Mouse (Mus musculus) left cerebral cortex, postnatal 25 days (tissue): ENCODE measurements around the gene Gm42420. TPM values are rescaled to one million over a fixed set of nuclear protein-coding genes. Genes with fewer than 3 reads are reported as not detected.

Source experiments
- DNase-seq, 2 experiments: peaks; one replicate each; pipeline ENCODE4 v3.0.0; 2022; ENCODE audit warnings: low spot score in 2 of 2, mixed read lengths in 1 of 2
- intact Hi-C: fragments of 180-260 bp; cut with DNase I; formaldehyde crosslinking; loops from one replicate; pipeline ENCODE4 v1.15.1; 2025
- total RNA-seq, 2 experiments: library from RNA; stranded (reverse); gene quantifications; 2 replicates each; pipeline ENCODE4 v1.2.3; 2021

Gm42420 gene
- total RNA-seq: under 1 TPM in 1 of 2 experiments, not detected in 1; 0.80 TPM

GRCm38 (mm10) chr6:39585517-39585916, at the start of gene Gm42420:
TSS of gene Gm42420 (plus strand) at chr6:39585753.
- intact Hi-C loops: no loop called here
- no peak for DNase-seq

DNA sequence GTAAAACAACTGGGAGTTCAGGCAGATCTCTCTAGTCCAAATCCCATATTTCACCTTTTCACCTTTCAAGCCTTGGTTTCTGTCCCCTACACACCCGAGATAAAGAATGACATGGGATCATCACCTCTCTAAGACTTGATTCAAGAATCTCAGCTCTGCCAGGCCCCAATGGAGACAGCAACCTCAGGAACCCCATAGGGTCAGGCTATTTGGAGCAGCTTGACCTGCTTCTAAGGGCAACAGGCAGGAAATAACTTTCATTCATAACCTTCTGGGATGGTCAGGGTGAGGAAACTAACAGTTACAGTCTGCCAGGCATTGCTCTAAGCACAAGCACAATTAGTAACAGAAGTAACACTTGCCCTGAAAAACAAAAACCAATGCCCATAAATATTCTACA, 48.9 kb upstream of the Gm42420 start:
- DNase-seq: no peak
- intact Hi-C loops: no loop called here

- intact Hi-C loops: no loop called here
- no peak for DNase-seq
Observed at GRCm38 (mm10) chr6:39537276-39537675, 48.3 kb upstream of the Gm42420 start.

- intact Hi-C loops: no loop called here
- no peak for DNase-seq
Observed at GRCm38 (mm10) chr6:39538227-39538626, 47.3 kb upstream of the Gm42420 start.

GRCm38 (mm10) chr6:39539679-39540155, 45.8 kb upstream of the Gm42420 start:
- intact Hi-C loops: no loop called here
- DNase-seq: no peak

GRCm38 (mm10) chr6:39540563-39540962, 45.0 kb upstream of the Gm42420 start:
- DNase-seq: no peak
- intact Hi-C loops: no loop called here

GRCm38 (mm10) chr6:39542631-39543597, 42.6 kb upstream of the Gm42420 start:
- peak; percentile 45 to 59 for DNase-seq
- intact Hi-C loops: no loop called here

GRCm38 (mm10) chr6:39543769-39544420, 41.7 kb upstream of the Gm42420 start:
- intact Hi-C loops: no loop called here

DNA sequence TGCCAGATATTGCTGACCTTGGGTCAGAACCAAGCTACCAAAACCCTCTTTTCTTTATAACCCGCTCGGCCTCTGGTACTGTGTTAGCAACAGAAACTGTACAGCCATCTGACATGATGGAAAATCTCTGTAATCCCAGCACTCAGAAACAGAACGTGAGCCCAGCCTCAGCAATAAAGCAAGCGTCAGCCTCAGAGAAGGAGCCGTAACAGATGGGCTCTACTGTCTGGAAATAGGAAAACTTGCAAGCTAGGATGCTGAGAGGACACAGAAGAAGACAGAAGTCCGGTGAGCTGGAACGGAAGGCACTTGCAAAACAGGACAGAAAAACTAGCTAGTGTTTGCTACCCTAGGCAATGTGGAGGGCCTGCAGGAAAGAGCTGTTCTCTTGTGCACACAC, 40.1 kb upstream of the Gm42420 start:
- DNase-seq: peak in 1 of 2 experiments; percentile 35
- intact Hi-C loops: no loop called here

More at GRCm38 (mm10) chr6:39543769-39544420, 41.7 kb upstream of the Gm42420 start:
- no peak for DNase-seq

DNA sequence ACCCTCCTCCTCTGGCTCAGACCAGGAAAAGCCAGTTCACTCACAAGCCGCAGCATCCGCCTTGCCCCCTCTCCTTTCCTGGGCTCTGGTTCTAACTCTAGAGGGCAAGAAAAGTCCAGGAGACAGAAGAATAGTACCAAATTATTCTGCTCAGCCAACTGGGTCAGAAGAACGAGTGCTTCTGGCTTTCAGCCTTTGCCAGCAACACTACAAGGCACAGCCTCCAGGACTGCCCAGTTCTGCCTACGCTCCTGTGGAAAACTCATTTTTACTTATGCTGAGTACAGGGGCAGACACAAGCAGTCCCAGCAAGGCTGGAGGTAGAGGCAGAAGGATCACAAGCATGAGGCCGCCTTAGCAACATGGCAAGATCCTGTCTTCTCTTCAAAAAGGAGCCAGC, 37.5 kb upstream of the Gm42420 start:
- peak in 1 of 2 experiments; percentile 33 for DNase-seq
- intact Hi-C loops: no loop called here

GRCm38 (mm10) chr6:39551981-39552636, 33.4 kb upstream of the Gm42420 start:
- intact Hi-C loops: no loop called here

GRCm38 (mm10) chr6:39554888-39555647, 30.5 kb upstream of the Gm42420 start:
- no peak for DNase-seq
- intact Hi-C loops: loop anchor here (5.0 kb wide), 1 partner anchor 38 kb away; no protein-coding TSS in a partner anchor

More at GRCm38 (mm10) chr6:39551981-39552636, 33.4 kb upstream of the Gm42420 start:
- no peak for DNase-seq

DNA sequence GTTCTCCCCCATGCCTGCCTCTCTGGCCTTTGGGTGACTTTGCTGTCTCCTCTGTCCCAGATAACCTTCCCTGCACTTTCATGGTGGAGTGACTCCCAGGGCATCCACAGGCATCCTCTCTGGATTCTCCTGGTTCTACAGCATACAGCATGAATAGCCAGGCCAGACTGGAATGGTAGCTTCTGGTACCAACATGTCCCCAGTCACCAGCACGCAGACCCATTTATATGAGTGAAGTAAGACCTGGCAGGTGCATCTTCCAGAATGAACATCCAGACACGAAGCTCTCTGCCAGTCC, 30.0 kb upstream of the Gm42420 start:
- no peak for DNase-seq
- intact Hi-C loops: loop anchor here (5.0 kb wide), 1 partner anchor 38 kb away; no protein-coding TSS in a partner anchor

DNA sequence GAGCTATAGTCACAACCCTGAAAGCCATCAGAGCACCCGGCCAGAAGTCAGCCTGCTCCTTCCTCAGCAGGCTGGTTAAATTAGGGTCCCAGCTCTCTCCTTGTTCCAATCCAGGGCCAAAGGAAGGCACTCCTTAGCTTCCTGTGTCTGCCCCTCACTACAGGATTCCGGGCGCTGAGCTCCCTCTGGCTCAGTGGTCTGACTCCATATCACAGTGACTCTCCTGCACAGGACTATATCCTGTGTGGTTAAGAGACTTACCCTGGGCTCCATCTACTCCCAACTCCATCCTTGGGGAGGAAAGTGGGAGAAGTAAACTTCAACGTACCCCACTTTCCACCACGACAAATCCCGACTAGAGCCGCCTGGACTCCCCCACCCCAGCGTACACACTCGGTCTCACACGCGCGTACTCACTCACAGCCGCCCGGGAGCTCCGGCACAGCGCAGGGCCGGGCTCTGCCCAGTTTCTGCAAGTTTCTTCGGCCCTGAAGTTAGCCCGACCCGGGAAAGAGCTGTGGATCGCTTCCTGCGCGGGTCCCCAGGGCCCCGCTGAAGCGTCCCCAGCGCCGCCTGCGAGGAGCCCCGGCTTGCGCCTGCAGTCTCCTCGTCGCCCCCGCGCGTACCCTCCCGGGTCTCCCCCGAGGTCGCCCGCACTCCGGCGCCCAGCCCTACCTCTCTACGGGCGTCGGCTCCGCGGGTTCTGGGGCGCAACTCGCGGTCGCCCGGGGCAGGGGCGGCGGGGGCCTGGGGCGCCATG, 28.5 kb upstream of the Gm42420 start:
- intact Hi-C loops: loop anchor here (5.0 kb wide), 1 partner anchor 40 kb away; no protein-coding TSS in a partner anchor
- DNase-seq: peak; percentile 20 to 37

GRCm38 (mm10) chr6:39557723-39558261, 27.8 kb upstream of the Gm42420 start, which contains the start of gene Dennd2a:
TSS of gene Dennd2a (minus strand) at chr6:39557867.
- peak; percentile 86 for DNase-seq
- intact Hi-C loops: loop anchor here (5.0 kb wide), 1 partner anchor 40 kb away; no protein-coding TSS in a partner anchor

GRCm38 (mm10) chr6:39559276-39559939, 26.1 kb upstream of the Gm42420 start:
- no peak for DNase-seq
- intact Hi-C loops: loop anchor here (5.0 kb wide), 1 partner anchor 42 kb away; no protein-coding TSS in a partner anchor
